Mouse (Mus musculus): ENCODE data around the gene 1700028J19Rik.
"Not testable (repeated sequence)": the region's sequence is repeated elsewhere in the genome, so short reads cannot be mapped to it uniquely, and the experiment has no call there.

Gene 1700028J19Rik

GRCm38 (mm10) chr7:44250732-44251275 lies 4.3 kb upstream of the 1700028J19Rik start:
- not testable (repeated sequence) for DNase-seq (ENCODE audit: low read depth, low spot score)

GRCm38 (mm10) chr7:44249248-44249647 lies 2.8 kb upstream of the 1700028J19Rik start:
- DNase-seq (ENCODE audit: low read depth, low spot score): no peak

DNA sequence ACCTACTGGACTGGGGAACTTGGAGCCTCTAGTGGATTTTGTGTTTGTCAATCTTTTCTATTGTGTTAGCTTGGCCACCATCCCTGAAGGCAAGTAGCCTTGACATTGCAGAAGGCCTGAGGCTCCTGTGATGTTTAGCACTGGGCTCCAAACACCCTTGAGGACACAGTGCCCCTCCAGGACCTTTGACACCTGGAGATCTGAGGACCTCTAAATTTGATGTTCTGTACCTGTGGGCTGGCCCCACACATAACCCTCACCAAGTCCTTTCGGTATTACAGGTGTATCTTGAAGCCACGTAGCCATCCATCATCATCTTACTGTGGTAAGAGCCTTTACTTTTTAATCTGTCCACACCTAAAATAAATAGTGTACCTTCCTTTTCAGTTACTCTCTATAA lies 1.5 kb upstream of the 1700028J19Rik start:
- no peak for DNase-seq (ENCODE audit: low read depth, low spot score)

GRCm38 (mm10) chr7:44246984-44247470 lies 532 bp upstream of the 1700028J19Rik start:
- peak; percentile 79 for DNase-seq (ENCODE audit: low read depth, low spot score)

- DNase-seq (ENCODE audit: low read depth, low spot score): no peak
Measured at GRCm38 (mm10) chr7:44244080-44244479, 2.4 kb downstream of the 1700028J19Rik start.

DNA sequence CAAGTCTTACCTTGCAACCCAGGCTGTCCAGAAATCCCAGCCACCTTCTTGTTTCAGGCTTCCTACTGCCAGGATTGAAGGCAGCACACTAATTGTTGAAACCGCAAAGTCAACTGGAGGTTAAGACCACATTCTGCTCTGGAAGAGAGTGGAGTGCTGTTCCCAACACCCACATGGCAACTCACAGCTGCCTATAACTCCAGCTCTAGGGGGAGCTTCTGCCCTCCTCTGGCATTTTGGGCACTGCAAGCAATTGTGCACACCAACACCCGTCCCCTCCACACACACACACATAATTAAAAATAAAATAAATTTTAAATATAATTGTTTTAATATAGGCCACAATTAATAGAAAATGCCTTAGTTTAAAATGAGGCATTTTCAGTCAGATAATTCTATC lies 5.3 kb downstream of the 1700028J19Rik start:
- DNase-seq (ENCODE audit: low read depth, low spot score): no peak

GRCm38 (mm10) chr7:44240712-44241111 lies 5.8 kb downstream of the 1700028J19Rik start:
- DNase-seq (ENCODE audit: low read depth, low spot score): peak; percentile 54

DNA sequence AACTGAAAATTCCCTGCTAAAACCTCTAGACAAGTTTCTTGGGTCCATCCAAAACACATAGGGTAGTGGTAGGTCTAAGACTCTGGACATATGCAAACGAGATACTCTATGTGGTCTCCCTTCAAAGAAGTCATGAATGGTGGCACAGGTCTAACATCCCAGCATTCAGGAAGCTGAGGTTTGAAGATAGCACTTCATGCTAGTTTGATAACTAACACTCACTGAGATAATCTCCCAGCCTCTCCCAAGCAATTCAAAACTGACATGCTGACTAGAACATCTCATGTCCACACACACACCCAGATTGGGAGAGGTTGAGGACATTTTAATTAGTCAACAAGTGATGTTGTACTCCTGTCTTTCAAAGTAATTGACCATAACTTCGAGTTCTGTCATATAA lies 6.6 kb downstream of the 1700028J19Rik start:
- DNase-seq (ENCODE audit: low read depth, low spot score): no peak

GRCm38 (mm10) chr7:44235909-44236308 lies 10.6 kb downstream of the 1700028J19Rik start, which contains the start of gene Gm36864:
TSS of gene Gm36864 (plus strand) at chr7:44236177.
- no peak for DNase-seq (ENCODE audit: low read depth, low spot score)

- DNase-seq (ENCODE audit: low read depth, low spot score): peak; percentile 87
Measured at GRCm38 (mm10) chr7:44225076-44225475, 21.4 kb downstream of the 1700028J19Rik start, which contains the start of gene Klk1. TSS of gene Klk1 (plus strand) at chr7:44225360.

GRCm38 (mm10) chr7:44222335-44222734 lies 24.2 kb downstream of the 1700028J19Rik start:
- not testable (repeated sequence) for DNase-seq (ENCODE audit: low read depth, low spot score)

DNA sequence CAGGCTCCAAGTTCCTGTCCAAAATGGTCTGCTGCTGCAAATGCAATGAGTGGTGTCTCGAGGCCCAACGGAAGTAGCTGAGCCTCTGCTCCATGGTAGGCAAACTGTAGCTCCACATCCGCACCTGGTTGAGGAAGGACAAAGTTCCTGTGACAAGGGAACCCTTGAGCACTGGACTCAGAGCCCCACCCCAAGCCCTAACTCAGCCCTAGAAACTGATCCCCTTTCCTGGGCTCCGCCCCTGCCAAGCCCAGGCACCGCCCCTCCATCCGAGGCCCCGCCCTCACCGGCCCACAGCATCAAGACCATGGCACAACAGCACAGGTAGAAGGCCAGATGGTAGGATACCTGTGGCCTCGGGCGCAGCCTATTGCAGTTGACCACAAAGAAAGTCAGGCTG lies 24.9 kb downstream of the 1700028J19Rik start:
- peak; percentile 18 for DNase-seq (ENCODE audit: low read depth, low spot score)

GRCm38 (mm10) chr7:44215645-44216044 lies 30.9 kb downstream of the 1700028J19Rik start, which contains the start of gene Klk1b5:
TSS of gene Klk1b5 (plus strand) at chr7:44215945.
- DNase-seq (ENCODE audit: low read depth, low spot score): no peak

GRCm38 (mm10) chr7:44208307-44208706 lies 38.2 kb downstream of the 1700028J19Rik start:
- no peak for DNase-seq (ENCODE audit: low read depth, low spot score)

- not testable (repeated sequence) for DNase-seq (ENCODE audit: low read depth, low spot score)
Measured at GRCm38 (mm10) chr7:44207135-44207534, 39.4 kb downstream of the 1700028J19Rik start, which contains the start of gene Klk1b4. TSS of gene Klk1b4 (plus strand) at chr7:44207435.

DNA sequence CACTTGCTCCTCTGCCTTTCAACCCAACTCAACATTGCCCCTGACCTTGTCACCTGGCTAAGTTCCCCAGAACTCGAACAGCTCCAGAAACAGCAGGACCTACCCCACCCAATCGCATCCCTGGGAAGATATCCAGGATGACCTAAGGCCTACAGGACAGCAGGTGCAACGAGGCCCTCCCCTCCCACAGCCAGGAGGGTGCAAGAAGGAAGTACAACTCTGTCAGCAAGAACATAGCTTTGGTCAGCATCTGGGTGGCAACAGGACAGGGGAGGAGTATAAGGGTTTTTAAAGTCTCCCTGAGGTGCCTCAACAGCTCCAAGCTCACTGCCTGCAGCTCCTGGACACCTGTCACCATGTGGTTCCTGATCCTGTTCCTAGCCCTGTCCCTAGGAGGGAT lies 48.6 kb downstream of the 1700028J19Rik start, which contains the start of gene Klk1b3:
Klk1b3 (plus strand) TSS at position 301 of the 400 bp plus-strand sequence.
- DNase-seq (ENCODE audit: low read depth, low spot score): no peak

GRCm38 (mm10) chr7:44193466-44193865 lies 53.0 kb downstream of the 1700028J19Rik start:
- not testable (repeated sequence) for DNase-seq (ENCODE audit: low read depth, low spot score)

- not testable (repeated sequence) for DNase-seq (ENCODE audit: low read depth, low spot score)
Measured at GRCm38 (mm10) chr7:44187936-44188335, 58.6 kb downstream of the 1700028J19Rik start, which contains the start of gene Klk1b24. TSS of gene Klk1b24 (plus strand) at chr7:44188236.

DNA sequence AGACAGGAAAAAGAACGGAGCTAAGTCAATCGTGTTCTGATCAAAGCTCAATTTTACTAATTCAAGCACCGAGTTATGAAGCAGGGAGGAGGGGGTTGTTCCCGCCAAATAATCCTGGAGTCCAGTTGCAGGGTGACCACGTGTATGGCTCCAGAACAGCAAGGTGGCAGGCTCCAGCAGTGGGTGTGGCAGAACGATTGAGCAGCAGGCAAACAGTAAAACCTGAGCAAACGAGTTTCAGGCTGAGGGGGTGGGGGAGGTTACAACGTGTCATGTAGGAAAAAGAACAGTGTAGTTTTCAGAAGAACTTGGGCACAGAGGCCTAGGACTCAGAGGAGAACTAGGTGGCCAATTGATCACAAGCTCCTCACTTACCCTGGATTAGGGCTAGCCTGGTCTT lies 60.0 kb downstream of the 1700028J19Rik start:
- not testable (repeated sequence) for DNase-seq (ENCODE audit: low read depth, low spot score)

Data from R1 (cell line).